Mouse (Mus musculus): ENCODE measurements around the gene Snai1.

The Snai1 gene

DNA sequence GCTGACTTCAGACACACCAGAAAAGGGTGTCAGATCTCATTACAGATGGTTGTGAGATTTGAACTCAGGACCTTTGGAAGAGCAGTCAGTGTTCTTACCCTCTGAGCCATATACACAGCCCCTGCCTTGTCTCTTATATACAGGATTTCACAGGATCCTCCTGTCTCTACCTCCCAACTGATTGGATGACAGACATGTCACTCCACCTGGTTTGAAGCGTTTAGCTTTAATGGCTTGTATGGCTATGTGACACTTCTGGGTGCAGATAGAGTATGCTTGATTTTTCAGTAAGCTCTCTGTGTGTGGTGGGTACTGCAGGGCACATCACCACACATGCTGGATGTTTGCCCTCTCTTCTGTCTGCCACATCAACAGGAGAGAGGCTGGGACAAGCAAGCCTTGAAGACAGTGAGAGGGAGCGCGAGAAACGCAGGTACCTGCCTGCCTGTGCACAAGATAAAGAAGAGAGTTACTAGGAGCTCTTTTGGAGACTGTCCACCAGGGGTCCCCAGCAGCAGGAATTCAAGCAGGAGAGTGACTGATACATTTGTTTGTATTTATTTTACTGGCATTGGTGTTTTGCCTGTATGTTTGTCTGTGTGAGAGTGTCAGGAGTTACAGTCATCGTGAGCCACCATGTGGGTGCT lies 18.3 kb upstream of the Snai1 start:
- no peak for DNase-seq (ENCODE audit: low spot score in 2 of 2)

DNA sequence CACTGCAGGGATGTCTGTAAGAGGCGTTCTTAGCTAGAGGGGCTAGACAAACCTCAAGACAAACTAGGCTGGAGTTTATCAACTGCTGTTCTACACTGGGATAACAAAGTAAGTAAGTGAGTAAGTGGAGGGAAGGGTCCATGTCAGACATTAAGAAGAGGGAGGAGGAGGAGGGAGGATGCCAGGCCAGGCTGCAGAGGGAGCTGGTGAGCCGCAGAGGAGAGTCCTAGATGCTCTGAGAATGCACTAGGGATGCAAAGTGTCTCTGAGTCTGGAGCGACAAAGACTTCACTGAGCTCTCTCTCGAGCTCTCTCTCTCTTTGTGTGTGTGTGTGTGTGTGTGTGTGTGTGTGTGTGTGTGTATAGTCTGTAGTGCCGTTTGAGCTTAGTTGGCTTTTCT lies 9.7 kb upstream of the Snai1 start:
- no peak for DNase-seq (ENCODE audit: low spot score in 2 of 2)

DNA sequence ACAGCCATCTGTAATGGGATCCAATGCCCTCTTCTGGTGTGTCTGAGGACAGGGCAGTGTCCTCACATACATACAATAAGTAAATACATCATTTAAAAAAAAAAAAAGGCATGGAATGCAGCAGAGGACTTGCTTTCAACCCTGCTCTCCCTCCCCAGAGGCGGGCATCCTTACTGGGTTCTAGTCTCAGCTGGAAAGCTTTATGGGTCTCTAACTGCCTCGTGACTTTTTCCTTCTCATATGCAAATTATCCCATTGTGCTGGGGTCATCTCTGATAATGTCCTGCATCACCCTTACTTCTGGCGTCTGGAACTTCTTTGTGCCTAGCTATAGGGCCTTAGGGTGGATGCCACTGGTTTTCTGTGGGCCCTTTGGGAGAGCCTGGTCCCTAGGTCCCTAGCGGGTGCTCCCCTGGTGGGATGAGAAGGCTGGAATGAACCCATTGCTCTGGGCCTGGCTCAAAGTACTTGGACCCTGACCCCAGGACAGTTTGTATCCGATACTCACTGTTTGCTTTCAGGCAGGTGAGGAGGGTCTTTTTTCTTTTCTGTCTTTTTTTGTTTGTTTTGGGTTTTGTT lies 8.0 kb upstream of the Snai1 start:
- no peak for DNase-seq (ENCODE audit: low spot score in 2 of 2)

DNA sequence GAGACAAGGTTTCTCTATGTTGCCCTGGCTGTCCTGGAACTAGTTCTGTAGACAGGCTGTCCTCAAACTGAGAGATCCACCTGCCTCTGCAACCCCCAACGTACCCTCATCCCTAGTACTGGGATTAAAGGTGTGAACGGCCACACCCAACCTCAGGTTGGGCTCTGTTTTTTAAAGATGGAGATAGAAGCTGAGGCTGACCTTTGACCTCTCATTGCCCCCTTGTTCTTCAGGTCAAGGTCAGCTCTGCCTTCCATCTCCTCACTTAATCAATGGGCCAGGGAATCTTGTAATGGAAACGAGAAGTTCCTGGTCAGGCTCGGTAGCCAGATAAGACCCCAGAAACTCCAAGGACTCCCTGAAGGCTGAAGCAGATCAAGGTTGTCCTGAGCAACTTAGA lies 7.5 kb upstream of the Snai1 start:
- DNase-seq (ENCODE audit: low spot score in 2 of 2) = no peak

DNA sequence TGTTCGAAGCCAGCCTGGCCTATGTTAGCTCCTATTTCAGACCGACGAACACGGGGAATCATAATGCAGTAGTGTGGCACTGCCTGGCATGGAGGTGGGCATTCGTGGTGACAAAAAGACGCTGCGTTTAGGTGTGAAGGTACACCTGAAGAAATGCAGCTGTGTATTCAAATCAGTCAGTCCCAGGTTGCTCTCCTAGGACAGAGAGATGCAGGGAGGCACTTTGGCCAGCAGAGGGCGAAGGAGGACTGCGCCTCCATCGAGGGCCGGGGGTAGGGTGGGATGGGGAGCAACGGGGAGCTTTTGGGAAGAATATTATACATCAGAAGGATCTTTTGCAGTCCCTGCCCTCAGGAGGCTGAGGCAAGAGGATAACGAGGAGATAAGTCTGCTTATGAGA lies 5.9 kb upstream of the Snai1 start:
- no peak for DNase-seq (ENCODE audit: low spot score in 2 of 2)

DNA sequence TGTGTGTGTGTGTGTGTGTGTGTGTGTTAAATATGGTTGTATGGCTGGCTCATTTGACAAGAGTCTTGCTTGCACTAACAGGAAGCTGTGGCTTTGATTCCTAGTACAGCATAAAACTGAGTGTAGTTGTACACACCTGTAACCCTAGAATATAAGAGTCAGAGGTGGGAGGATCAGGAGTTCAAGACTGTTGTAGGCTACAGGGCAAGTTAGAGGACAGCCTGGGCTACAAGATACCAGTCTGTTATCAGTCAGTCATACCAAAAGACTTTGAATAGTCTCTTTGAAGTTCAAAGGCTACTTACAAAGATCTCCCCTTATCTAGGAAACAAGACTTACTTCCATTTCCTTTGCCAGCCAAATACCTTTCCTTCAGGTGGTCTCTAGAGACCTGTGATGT lies 4.1 kb upstream of the Snai1 start:
- DNase-seq (ENCODE audit: low spot score in 2 of 2) = no peak

DNA sequence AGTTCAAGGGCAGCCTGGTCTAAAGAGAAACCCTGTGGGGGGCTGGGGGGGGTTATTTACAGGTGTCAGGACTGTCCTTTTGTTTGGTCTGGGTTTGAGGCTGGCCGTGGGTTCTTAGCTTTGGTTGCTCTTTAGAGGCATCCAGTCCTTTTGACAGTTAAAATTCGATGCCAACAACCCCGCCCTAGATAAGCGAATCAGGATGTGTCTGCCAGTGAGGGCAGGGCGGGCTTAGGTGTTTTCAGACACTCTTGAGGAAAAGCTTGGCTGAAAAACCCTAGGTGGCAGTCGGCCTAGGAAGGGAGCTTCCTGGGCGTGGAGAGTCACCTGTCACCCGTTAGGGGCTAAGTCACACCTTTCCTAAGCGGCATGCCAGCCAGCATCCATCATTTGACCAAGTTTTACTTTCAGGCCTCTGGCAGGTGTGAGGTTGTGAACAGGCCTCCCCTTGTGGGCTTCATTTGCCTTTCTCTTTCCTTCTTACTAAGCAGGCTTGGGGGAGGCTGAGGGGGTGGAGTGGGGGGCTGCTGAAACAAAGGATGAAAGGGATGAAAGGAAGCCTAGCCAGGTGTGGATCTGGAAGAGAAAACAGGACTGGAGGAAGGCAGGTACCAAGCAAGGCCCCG lies 1.6 kb upstream of the Snai1 start:
- no peak for DNase-seq (ENCODE audit: low spot score in 2 of 2)

DNA sequence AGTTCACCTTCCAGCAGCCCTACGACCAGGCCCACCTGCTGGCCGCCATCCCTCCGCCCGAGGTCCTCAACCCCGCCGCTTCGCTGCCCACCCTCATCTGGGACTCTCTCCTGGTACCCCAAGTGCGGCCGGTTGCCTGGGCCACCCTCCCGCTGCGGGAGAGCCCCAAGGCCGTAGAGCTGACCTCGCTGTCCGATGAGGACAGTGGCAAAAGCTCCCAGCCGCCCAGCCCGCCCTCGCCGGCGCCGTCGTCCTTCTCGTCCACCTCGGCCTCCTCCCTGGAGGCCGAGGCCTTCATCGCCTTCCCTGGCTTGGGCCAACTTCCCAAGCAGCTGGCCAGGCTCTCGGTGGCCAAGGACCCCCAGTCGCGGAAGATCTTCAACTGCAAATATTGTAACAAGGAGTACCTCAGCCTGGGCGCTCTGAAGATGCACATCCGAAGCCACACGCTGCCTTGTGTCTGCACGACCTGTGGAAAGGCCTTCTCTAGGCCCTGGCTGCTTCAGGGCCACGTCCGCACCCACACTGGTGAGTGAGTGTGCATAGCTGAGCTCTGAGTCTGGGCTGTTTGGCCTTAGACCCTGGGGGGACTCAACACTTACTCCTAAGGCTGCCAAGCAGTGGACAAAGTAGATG lies 794 bp downstream of the Snai1 start:
- DNase-seq (ENCODE audit: low spot score in 2 of 2) = no peak

DNA sequence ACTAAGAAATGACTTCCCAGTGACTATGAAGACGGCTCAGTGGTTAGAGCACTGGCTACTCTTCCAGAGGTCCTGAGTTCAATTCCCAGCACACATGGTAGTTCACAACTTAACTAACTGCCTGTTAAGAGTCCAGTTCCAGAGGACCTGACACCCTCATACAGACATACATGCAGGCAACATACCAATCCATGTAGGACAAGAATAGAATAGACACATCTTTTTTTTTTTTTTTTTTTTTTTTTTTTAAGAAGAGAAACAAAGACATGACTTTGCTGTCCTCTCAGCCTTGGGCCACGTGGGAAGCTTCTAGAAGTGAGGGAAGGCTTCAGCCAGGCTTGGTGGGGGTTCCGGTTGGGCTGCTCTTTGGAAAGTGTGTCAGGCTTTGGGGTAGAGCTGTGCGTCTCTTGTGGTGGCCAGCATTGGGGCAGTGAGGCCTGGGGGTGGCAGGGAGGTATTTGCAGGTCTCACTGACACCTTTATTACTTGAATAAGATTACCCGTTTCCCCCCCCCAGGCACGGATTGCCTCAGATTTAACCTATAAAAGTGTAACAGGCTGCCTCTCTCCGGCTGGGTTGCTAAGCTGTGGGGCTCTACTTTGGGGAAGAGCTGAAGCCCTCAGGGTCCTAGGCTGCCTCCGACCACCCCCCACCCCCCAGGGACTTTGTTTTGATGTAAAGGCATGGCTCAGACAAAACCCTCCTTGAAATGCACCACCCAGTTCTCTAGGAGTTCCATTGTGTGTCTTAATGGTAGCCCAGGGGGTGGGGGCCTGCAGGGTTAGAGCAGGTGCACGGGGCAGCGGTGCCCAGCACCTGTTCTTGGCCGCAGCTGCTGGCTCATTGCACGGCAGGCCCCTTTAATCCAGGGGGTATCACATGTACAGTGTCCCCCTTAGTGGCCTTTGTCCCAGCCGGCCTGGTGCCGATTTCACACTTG lies 1.8 kb downstream of the Snai1 start:
- DNase-seq (ENCODE audit: low spot score in 2 of 2) = no peak

DNA sequence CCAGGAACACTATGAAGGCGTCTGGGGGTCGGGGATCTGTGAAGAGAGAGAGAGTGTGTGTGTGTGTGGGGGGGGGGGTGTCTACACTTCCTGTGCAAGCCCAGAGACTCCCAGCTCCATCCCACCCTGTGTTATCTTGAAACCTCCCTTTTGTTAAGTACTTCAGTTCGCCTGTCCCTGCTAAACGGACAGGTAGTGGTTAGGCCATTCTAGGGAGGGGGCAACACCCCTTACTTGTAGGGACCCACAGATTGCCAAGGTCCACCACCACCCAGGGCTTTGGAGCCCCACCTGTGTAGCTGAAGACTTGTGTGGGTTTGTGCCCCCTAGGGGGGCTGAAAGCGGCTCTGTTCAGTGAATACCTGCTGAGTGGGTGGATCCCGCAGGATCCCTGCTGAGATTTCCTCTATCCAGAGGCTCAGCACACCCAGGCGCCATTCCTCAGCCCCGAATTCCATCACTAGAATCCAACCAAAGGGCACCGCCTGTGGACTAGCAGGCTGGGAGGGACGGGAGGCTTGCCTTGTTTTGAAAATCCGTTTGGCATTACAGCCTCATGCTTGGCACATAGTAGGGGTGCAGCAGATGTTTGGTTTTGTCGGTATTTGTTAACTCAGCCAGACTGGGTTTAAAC lies 2.6 kb downstream of the Snai1 start:
- DNase-seq (ENCODE audit: low spot score in 2 of 2) = no peak

DNA sequence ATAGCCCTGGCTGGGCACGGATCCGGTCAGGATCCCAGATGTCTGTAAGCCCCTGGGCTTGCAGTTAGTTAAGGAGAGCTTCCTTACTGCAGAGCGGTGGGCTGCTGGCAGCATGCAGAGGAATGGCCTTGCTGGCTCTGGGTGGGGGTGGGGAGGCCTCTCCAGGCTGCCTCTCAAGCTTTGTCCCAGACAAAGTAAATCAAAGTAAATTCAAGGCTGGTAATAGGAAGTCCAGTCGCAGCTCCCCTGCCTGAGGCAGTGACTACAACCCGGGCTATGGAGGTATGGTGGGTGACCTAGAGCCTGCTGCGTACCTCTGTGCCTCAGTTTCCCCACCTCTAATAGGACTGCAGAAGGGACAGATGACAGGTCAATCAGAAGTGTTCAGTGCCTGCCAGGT lies 3.3 kb downstream of the Snai1 start:
- DNase-seq (ENCODE audit: low spot score in 2 of 2) = no peak

DNA sequence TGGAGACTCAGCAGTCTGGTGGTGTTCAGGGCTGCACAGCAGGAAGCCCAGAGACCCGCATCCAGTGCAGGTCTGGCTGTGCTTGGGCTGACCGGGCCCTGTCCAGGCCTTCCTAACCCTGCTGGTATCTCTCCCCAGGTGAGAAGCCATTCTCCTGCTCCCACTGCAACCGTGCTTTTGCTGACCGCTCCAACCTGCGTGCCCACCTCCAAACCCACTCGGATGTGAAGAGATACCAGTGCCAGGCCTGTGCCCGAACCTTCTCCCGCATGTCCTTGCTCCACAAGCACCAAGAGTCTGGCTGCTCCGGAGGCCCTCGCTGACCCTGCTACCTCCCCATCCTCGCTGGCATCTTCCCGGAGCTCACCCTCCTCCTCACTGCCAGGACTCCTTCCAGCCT lies 3.8 kb downstream of the Snai1 start:
- no peak for DNase-seq (ENCODE audit: low spot score in 2 of 2)

DNA sequence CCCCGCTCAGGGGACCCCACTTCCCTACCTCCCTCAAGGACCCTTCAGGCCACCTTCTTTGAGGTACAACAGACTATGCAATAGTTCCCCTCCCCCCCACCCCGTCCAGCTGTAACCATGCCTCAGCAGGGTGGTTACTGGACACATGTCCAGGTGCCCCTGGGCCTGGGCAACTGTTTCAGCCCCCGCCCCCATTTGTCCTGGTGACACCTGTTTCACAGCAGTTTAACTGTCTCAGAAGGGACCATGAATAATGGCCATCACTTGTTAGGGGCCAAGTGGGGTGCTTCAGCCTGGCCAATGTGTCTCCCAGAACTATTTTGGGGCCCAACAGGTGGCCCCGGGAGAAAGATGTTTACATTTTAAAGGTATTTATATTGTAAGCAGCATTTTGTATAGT lies 4.4 kb downstream of the Snai1 start:
- DNase-seq (ENCODE audit: low spot score in 2 of 2) = no peak

DNA sequence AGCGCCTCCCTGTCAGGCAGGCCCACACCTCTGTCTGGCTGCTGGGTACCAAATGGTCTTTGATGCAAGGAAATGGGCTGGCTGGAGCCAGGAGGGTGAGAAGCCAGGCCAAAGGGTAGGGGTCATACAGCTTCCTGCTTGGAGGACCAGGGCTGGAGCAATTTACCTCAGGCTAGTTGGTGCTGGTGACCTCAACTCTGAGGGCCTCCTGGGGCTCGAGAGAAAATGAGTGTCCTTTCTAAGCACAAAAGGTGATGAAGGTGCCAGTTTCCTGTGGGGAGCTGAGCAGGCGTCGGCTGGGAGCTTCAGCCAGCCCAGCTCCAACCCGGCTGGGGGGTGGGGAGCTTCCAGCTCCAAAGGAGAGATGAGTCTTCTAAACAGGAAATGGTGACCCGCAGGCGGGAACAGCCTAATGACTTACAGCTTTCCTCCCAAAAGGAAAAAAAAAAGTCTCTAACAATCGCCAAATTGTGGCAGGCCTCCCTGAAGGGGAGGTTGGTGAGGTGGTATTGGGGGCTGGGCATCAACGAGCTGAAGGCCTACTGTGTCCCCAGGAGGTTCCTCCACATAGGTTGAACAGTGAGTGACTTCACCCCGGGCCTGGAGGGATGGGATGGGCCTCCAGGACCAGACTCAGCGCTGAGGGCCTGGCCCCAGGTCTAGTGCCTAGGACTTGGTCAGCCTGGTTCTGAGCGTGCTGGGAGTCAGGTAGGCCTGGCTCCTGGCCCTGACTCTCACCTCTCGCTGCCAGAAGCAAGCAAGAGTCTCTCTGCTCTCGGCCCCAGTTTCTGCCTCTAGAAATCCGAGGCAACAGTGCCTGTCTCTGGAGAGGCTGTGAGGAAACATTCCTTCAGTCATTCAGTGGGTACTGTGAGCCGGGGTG lies 5.4 kb downstream of the Snai1 start:
- DNase-seq (ENCODE audit: low spot score in 2 of 2) = no peak

DNA sequence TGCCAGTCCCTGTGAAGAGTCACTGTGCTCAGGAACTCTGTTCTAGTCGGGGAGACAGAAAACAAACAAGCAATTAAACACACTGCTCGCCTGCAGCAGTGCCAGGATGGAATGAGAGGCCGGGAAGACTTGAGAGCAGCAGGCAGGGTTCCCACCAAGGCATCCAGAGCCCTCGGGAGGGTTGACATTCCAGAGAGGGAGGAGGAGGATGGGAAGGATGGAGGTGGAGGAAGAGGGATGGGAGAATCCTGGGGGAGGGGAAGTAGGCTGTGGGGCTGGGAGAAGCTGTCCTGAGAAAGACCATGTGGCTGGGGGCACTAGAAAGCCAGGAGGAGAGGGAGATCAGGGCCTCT lies 6.0 kb downstream of the Snai1 start:
- no peak for DNase-seq (ENCODE audit: low spot score in 2 of 2)

DNA sequence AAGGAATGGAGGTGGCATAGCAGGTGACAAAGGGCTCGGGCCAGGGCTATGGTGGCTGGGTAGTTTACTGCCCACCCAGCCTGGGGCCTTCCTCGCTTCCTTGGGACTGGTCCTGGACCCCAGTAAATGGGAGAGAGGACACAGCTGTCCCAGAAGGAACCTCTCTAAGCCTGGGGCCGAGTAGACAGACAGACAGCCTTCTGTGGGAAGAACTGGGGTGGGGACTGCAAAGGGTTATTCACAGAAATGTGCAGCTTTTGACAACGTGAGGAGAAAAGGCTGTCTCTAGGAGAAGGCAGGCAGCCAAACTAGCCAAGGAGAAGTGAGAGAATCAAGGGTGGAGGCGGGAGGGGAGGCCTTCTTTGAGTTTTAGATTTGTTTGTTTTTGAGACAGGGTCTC lies 6.5 kb downstream of the Snai1 start:
- no peak for DNase-seq (ENCODE audit: low spot score in 2 of 2)

DNA sequence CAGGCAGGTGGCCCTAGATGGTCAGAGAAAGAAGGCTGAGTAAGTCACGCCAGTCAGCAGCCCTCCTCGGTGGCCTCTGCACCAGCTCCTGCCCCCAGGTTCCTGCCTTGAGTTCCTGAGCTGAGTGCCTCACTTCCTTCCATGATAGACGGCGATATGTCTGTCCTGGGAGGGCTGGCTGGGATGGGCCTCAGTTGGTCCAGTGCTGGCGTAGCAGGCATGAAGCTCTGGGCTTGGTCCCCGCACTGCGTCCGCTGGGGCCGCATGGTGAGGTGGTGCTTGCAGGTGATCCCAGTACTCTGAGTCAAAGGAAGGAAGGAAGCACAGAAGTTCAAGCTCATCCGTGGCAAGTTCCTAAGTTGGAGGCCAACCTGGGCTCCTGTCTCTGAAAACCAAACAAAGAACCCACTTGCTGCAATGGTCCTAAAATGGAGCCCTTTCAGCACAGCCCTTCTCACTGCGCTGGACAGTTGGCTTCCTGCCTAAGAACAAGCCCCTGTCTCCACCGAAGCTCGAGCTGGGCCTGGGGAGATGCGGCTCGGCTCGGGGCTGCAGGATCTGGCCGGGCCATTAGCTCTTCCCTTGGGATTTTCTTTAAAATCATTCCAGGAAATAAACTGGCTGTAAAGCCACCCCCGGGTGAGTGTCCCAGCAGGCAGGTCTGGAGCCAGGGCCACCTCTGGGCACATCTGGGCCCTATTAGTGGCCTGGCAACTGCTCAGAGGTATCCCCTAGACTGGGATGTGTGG lies 8.6 kb downstream of the Snai1 start:
- no peak for DNase-seq (ENCODE audit: low spot score in 2 of 2)

DNA sequence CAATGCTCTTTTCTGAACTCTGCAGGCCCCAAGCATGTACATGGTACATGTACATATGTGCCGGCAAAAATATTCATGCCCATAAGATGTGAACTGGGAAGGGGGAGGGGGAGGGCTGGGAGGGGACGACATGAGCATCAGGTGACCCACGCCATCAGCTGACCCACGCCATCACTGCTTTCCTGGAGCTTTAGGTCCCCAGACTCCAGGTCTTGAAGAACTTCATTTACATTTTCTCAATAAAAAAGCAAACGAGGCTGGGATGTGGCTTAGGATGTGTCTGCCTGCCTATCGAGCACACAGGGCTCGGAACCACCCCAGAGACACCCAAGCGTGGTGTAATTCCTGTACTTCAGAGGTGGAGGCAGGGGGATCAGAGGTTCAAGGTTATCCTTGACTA lies 9.4 kb downstream of the Snai1 start:
- no peak for DNase-seq (ENCODE audit: low spot score in 2 of 2)

DNA sequence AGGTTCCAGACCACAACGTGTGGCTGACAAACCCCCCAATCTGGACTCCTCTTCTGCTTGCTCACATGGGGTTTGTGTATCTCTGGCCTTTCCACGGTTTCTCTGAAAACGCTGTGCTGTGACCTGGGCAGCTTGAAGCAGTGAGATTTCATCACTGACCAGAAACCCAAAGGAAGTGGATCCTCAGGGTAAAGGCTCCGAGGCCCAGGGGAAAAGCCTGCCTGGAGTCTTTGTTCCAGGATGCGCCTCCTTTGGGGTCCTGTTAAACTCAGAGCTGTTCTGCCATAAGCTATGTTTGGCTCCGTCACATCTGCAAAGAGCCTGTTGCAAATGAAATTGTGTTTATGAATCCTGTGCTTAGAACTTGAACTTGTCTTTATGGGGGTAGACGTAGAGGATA lies 11.0 kb downstream of the Snai1 start:
- no peak for DNase-seq (ENCODE audit: low spot score in 2 of 2)

DNA sequence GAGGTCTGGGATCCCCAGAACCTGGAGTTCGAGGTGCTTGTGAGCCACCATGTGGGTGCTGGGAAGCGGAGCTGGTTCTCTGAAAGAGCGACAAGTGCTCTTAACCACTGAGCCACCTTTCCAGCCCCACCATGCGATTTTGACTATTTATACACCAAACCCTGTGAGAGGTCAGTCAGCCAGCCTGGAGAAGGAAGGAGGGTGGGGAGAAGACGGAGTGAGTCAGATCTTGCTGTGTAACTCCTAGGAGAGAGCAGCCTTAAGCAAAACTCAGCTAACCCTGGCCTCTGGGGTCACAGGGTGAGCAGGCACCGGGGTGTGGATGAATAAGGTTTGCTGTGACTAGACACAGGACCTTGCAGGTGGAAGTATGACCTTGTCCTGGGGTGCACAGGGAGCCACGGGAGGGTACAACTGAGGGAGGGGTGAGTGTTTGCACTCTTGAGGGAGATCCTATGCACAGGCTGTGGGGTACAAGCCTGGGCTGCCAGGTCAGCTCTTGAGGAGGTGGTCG lies 12.4 kb downstream of the Snai1 start:
- DNase-seq (ENCODE audit: low spot score in 2 of 2) = no peak
